Mouse (Mus musculus): ENCODE measurements around the gene Gm11983.

DNA sequence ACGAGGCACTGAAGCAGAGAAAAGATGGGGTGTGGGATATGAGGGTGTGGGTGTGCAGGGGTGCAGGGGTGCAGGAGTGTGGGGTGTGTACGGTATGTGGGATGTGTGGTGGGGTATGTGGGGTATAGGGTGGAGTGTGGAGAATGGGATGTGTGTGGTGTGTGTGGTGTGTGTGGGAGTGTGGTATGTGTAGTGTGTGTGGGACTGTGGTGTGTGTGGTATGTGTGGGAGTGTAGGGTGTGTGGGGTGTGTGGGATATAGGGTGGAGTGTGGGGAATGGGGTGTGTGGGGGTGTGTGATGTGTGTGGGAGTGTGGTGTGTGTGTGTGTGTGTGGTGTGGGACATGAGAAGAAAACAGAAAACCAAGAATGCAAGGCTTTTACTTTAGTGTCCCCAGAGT, 14.3 kb downstream of the Gm11983 start:
- TF ChIP-seq CTCF (IDR thresholded peaks at IDR 0.05) (no peak), POLR2A (IDR thresholded peaks at IDR 0.05; ENCODE audit: insufficient read depth, low read depth, low read length) (no peak)

Data from heart, adult 2 months (tissue).